In the genomic region with DNA sequence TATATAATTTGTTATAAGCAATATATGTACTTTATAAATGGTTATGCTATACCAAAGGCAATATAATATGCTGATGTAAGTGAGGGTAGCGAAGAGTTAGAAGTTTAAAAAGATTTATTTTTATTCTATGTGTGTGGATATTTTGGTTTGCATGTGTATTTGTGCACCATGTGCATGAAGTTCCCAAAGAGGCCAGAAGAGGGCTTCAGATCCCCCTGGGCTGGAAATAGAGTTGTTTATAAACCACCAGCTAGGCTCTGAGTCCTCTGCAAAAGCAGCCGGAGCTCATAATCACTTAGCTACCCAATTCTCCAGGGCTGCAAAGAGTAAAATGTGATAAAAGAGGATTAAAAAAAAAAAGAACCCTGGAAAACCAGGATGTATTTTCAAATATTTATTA, we compare ENCODE assay signal across 17 mouse cellular contexts.
DNase-seq lines count a peak whose midpoint lies in the region; ATAC-seq and TF ChIP-seq lines count a peak whose summit lies in the region.
"Had no signal": no experiment of that assay in that cellular context is flagged by ENCODE, and none has a peak within 500 bp of the region (broad histone marks: within the 10 kb centered on the region; RNA-seq: fewer than 3 reads in every experiment).

No protein-coding gene starts in this region.

- H3K36me3 ChIP-seq in heart, adult 2 months (ENCODE audit: control insufficient read depth, insufficient read depth, low read length) = no peaks in the 10 kb centered on the region
- H3K36me3 ChIP-seq in liver, postnatal 0 days (replicated peaks; ENCODE audit: insufficient read depth, low read length) = no peaks in the 10 kb centered on the region
- H3K36me3 ChIP-seq in liver, embryonic 12.5 days = no peaks in the 10 kb centered on the region
- no peaks in the 10 kb centered on the region for H3K36me3 ChIP-seq in CH12.LX (replicated peaks in 1 of 2; ENCODE audit: control insufficient read depth in 1 of 2, insufficient read depth in 1 of 2, low read length in 1 of 2)
- no peaks in the 10 kb centered on the region for H3K36me3 ChIP-seq in forebrain, embryonic 10.5 days (replicated peaks)
- H3K36me3 ChIP-seq: heart, embryonic 12.5 days; limb, embryonic 10.5 days; liver, embryonic 15.5 days had no signal

- TF ChIP-seq POLR2A in heart, adult 2 months (IDR thresholded peaks at IDR 0.05; ENCODE audit: insufficient read depth, low read depth, low read length) = no peak
- TF ChIP-seq POLR2A in CH12.LX (IDR thresholded peaks at IDR 0.05; ENCODE audit: low read depth, low read length) = no peak
- TF ChIP-seq POLR2A in cortical plate, adult 2 months (IDR thresholded peaks at IDR 0.05; ENCODE audit: extremely low read depth, insufficient read depth, low read length) = no peak

- ATAC-seq in liver, postnatal 0 days = no peak
- no peak for ATAC-seq in liver, embryonic 12.5 days
- ATAC-seq: midbrain, embryonic 16.5 days had no signal

- peaks cover 4% of the 10 kb centered on the region for H3K4me1 ChIP-seq in heart, adult 2 months (ENCODE audit: control insufficient read depth, insufficient read depth, low read length)
- H3K4me1 ChIP-seq in liver, postnatal 0 days (ENCODE audit: insufficient read depth) = no peaks in the 10 kb centered on the region
- no peaks in the 10 kb centered on the region for H3K4me1 ChIP-seq in liver, embryonic 12.5 days
- peaks cover 3 to 10% of the 10 kb centered on the region in 2 experiments for H3K4me1 ChIP-seq in CH12.LX (ENCODE audit: control insufficient read depth in 1 of 2, insufficient read depth in 2 of 2)
- no peaks in the 10 kb centered on the region for H3K4me1 ChIP-seq in cortical plate, adult 2 months (ENCODE audit: control insufficient read depth, insufficient read depth, low read length)
- no peaks in the 10 kb centered on the region for H3K4me1 ChIP-seq in forebrain, embryonic 10.5 days
- H3K4me1 ChIP-seq: heart, embryonic 12.5 days; liver, embryonic 15.5 days had no signal

- H3K9me3 ChIP-seq in liver, postnatal 0 days (ENCODE audit: low read length) = peaks cover 6% of the 10 kb centered on the region; the same call in 1 of the 2 replicates
- H3K9me3 ChIP-seq in liver, embryonic 12.5 days (replicated peaks) = peaks cover 5% of the 10 kb centered on the region; the same call in 1 of the 2 replicates
- H3K9me3 ChIP-seq in CH12.LX (replicated peaks; ENCODE audit: low read length) = peaks cover 5% of the 10 kb centered on the region
- H3K9me3 ChIP-seq in forebrain, embryonic 10.5 days = peaks cover 4% of the 10 kb centered on the region; the same call in 1 of the 2 replicates
- H3K9me3 ChIP-seq: limb, embryonic 10.5 days; liver, embryonic 15.5 days had no signal

- in situ Hi-C loops in CH12.LX (cut with MboI; ENCODE audit: low pct_ligation_motif_present, low pct_unique_long_range_greater_than_20kb, low sequenced_read_pairs) = loop anchor here (25.0 kb wide), 1 partner anchor 901 kb away; no protein-coding TSS in a partner anchor

- H3K4me3 ChIP-seq in heart, adult 2 months = no peak overlapping the region
- H3K4me3 ChIP-seq in liver, postnatal 0 days (ENCODE audit: low read depth, low read length) = no peak overlapping the region
- no peak overlapping the region for H3K4me3 ChIP-seq in liver, embryonic 12.5 days
- H3K4me3 ChIP-seq in CH12.LX (replicated peaks in 1 of 3; ENCODE audit: low read depth in 2 of 3, low read length in 2 of 3, poor library complexity in 1 of 3) = no peak overlapping the region
- H3K4me3 ChIP-seq in cortical plate, adult 2 months (ENCODE audit: insufficient read depth, low read length) = no peak overlapping the region
- H3K4me3 ChIP-seq in forebrain, embryonic 10.5 days = no peak overlapping the region
- H3K4me3 ChIP-seq: heart, embryonic 12.5 days; limb, embryonic 10.5 days; liver, embryonic 15.5 days had no signal

- DNase-seq in heart, adult 2 months = no peak
- no peak for DNase-seq in heart, postnatal 36 days
- no peak for DNase-seq in liver, postnatal 0 days
- DNase-seq in CH12.LX (ENCODE audit: extremely low read depth) = peak; percentile 35
- no peak for DNase-seq in natural killer cell, adult 2 months (ENCODE audit: low spot score in 2 of 2)
- DNase-seq in forebrain, embryonic 10.5 days (ENCODE audit: extremely low spot score, low spot score) = no peak
- DNase-seq: adrenal gland, adult 2 months; cerebellum, adult 9-10 months; gastrocnemius, postnatal 25 days; kidney, adult 2 months; layer of hippocampus, postnatal 36 days had no signal

- WGBS in heart, adult 2 months = 97% methylated on average over 2 of the region's 2 CpGs
- whole genome bisulfite sequencing in liver, postnatal 0 days (ENCODE audit: insufficient replicate concordance) = 85% methylated on average over 2 of the region's 2 CpGs
- 75% methylated on average over 2 of the region's 2 CpGs for whole genome bisulfite sequencing in liver, embryonic 12.5 days (ENCODE audit: insufficient replicate concordance)
- 92% methylated on average over 2 of the region's 2 CpGs for WGBS in forebrain, embryonic 10.5 days

- intact Hi-C loops in heart, adult 2 months (cut with DNase I) = loop anchor here (2.0 to 5.0 kb wide), 3 partner anchors 528 to 986 kb away; no protein-coding TSS in a partner anchor
- intact Hi-C loops in heart, postnatal 36 days (cut with DNase I) = loop anchor here (2.0 to 5.0 kb wide), 4 partner anchors 36 to 996 kb away; no protein-coding TSS in a partner anchor

- no peak overlapping the region for H3K9ac ChIP-seq in heart, adult 2 months (ENCODE audit: low read depth, low read length)
- H3K9ac ChIP-seq in liver, postnatal 0 days (replicated peaks) = no peak overlapping the region
- no peak overlapping the region for H3K9ac ChIP-seq in liver, embryonic 12.5 days
- H3K9ac ChIP-seq in CH12.LX (ENCODE audit: insufficient read depth, low read depth) = no peak overlapping the region
- H3K9ac ChIP-seq: heart, embryonic 12.5 days; liver, embryonic 15.5 days had no signal

- H3K79me2 ChIP-seq in heart, adult 2 months (replicated peaks; ENCODE audit: control insufficient read depth, insufficient read depth, low read length) = no peaks in the 10 kb centered on the region
- no peaks in the 10 kb centered on the region for H3K79me2 ChIP-seq in CH12.LX (replicated peaks; ENCODE audit: control insufficient read depth, extremely low read depth, insufficient read depth, poor library complexity, severe bottlenecking)

- no peak for TF ChIP-seq RAD21 in CH12.LX (IDR thresholded peaks at IDR 0.05; ENCODE audit: low read depth, low read length)

- dilution Hi-C loops in CH12.LX (cut with MboI; ENCODE audit: extremely low pct_ligation_motif_present, extremely low pct_unique_long_range_greater_than_20kb, low sequenced_read_pairs) = no loop called here

- TF ChIP-seq EP300 in heart, adult 2 months (IDR thresholded peaks at IDR 0.05; ENCODE audit: insufficient read depth, low read depth, low read length) = no peak
- no peak for TF ChIP-seq EP300 in liver, postnatal 0 days (IDR thresholded peaks at IDR 0.05; ENCODE audit: low read depth)
- TF ChIP-seq EP300 in CH12.LX (IDR thresholded peaks at IDR 0.05; ENCODE audit: low read length) = no peak

- no peak overlapping the region for H3K27ac ChIP-seq in heart, adult 2 months
- no peak overlapping the region for H3K27ac ChIP-seq in liver, postnatal 0 days (ENCODE audit: low read depth)
- H3K27ac ChIP-seq in liver, embryonic 12.5 days = no peak overlapping the region
- H3K27ac ChIP-seq in CH12.LX (ENCODE audit: insufficient read depth, low read depth) = no peak overlapping the region
- no peak overlapping the region for H3K27ac ChIP-seq in cortical plate, adult 2 months (ENCODE audit: insufficient read depth, low read length)
- no peak overlapping the region for H3K27ac ChIP-seq in forebrain, embryonic 10.5 days
- H3K27ac ChIP-seq: limb, embryonic 10.5 days; liver, embryonic 15.5 days had no signal

- TF ChIP-seq CTCF in heart, adult 2 months (IDR thresholded peaks at IDR 0.05) = peak; percentile 32
- peak; percentile 27; the same call in 1 of the 2 replicates for TF ChIP-seq CTCF in liver, postnatal 0 days (IDR thresholded peaks at IDR 0.05; ENCODE audit: low read depth)
- TF ChIP-seq CTCF in CH12.LX (conservative IDR thresholded peaks at IDR 0.05 in 1 of 2, IDR thresholded peaks at IDR 0.05 in 1 of 2; ENCODE audit: low read depth in 2 of 2, low read length in 2 of 2) = peak in 1 of 2 experiments; percentile 33; a peak in 1 of 4 replicates
- TF ChIP-seq CTCF in cortical plate, adult 2 months (IDR thresholded peaks at IDR 0.05; ENCODE audit: extremely low read depth, insufficient read depth, low read length) = 0 out of 2 replicates have a peak, but pooled peaks have one; percentile 9

- H3K4me2 ChIP-seq in liver, postnatal 0 days (ENCODE audit: low read depth, low read length) = no peak overlapping the region
- H3K4me2 ChIP-seq in liver, embryonic 12.5 days = no peak overlapping the region
- H3K4me2 ChIP-seq in CH12.LX (ENCODE audit: insufficient read depth, low read depth, poor library complexity, severe bottlenecking) = no peak overlapping the region
- H3K4me2 ChIP-seq: heart, embryonic 12.5 days; liver, embryonic 15.5 days had no signal

- no peaks in the 10 kb centered on the region for H3K27me3 ChIP-seq in heart, adult 2 months (ENCODE audit: control insufficient read depth, insufficient read depth, low read length)
- H3K27me3 ChIP-seq in liver, postnatal 0 days (ENCODE audit: insufficient read depth, low read length) = no peaks in the 10 kb centered on the region
- H3K27me3 ChIP-seq in liver, embryonic 12.5 days (replicated peaks) = no peaks in the 10 kb centered on the region
- H3K27me3 ChIP-seq in CH12.LX (replicated peaks) = no peaks in the 10 kb centered on the region
- H3K27me3 ChIP-seq in forebrain, embryonic 10.5 days (ENCODE audit: poor library complexity, severe bottlenecking) = no peaks in the 10 kb centered on the region
- H3K27me3 ChIP-seq: heart, embryonic 12.5 days; liver, embryonic 15.5 days had no signal

TF ChIP-seq in CH12.LX, 34 proteins besides CTCF, POLR2A, EP300 and RAD21 (continues in another document):
- TF ChIP-seq ZC3H11A (IDR thresholded peaks at IDR 0.05; ENCODE audit: low read depth, low read length) (no peak), UBTF (IDR thresholded peaks at IDR 0.05; ENCODE audit: low read depth, low read length) (no peak), MEF2A (IDR thresholded peaks at IDR 0.05; ENCODE audit: borderline replicate concordance, low read depth, low read length) (no peak), HCFC1 (IDR thresholded peaks at IDR 0.05; ENCODE audit: low read depth, low read length) (no peak), BHLHE40 (IDR thresholded peaks at IDR 0.05; ENCODE audit: low read depth, low read length) (no peak), ZKSCAN1 (IDR thresholded peaks at IDR 0.05; ENCODE audit: borderline replicate concordance, low read depth, low read length) (no peak), MYC (IDR thresholded peaks at IDR 0.05; ENCODE audit: low read depth, low read length) (no peak), MAX (IDR thresholded peaks at IDR 0.05; ENCODE audit: low read length) (no peak), TCF12 (IDR thresholded peaks at IDR 0.05; ENCODE audit: low read depth, low read length) (no peak), PAX5 (IDR thresholded peaks at IDR 0.05; ENCODE audit: low read length) (no peak), NELFE (IDR thresholded peaks at IDR 0.05; ENCODE audit: low read depth, low read length) (no peak), MAZ (IDR thresholded peaks at IDR 0.05; ENCODE audit: low read depth, low read length) (no peak), POLR2AphosphoS2 (IDR thresholded peaks at IDR 0.05; ENCODE audit: low read depth, low read length) (no peak)
